In the genomic region with DNA sequence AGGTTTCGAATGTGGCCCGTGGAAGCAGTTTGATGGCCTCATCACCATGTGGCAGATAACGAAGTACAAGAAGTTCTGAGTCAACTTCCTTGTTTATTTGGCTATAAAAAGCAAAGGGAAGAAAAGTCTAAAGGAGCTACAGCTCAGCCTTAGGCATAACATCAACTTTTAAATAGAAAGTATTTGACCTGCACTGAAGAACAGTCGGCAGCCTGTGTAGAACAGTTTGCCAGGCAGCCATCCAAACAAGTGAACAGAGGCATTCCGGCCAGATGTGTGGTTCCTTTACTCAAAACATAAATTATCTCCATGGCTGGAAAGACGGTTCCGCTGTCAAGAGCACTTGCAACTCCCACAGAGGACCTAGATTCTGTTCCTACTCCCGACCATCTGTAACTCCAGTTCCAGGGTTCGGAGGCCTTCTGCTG, we compare ENCODE assay signal across 9 mouse cellular contexts.
DNase-seq lines count a peak whose midpoint lies in the region; ATAC-seq and TF ChIP-seq lines count a peak whose summit lies in the region.
"Had no signal": no experiment of that assay in that cellular context is flagged by ENCODE, and none has a peak within 500 bp of the region (broad histone marks: within the 10 kb centered on the region; RNA-seq: fewer than 3 reads in every experiment).

No protein-coding gene starts in this region.

- DNase-seq in adrenal gland, adult 2 months: peak; percentile 41
- no peak for DNase-seq in adrenal gland, postnatal 4 days (ENCODE audit: low spot score in 2 of 2)
- DNase-seq in limb, embryonic 14.5 days (ENCODE audit: low spot score): peak; percentile 70
- no peak for DNase-seq in limb, embryonic 10.5 days (ENCODE audit: low spot score)
- DNase-seq in kidney, postnatal 0 days (ENCODE audit: low spot score): peak; percentile 88
- no peak for DNase-seq in forebrain, embryonic 11.5 days (ENCODE audit: low spot score)
- no peak for DNase-seq in cerebellum, adult 9-11 months

- no peaks in the 10 kb centered on the region for H3K36me3 ChIP-seq in limb, embryonic 14.5 days (ENCODE audit: control insufficient read depth, insufficient read depth, low read length)
- no peaks in the 10 kb centered on the region for H3K36me3 ChIP-seq in limb, embryonic 10.5 days
- H3K36me3 ChIP-seq in kidney, postnatal 0 days (ENCODE audit: insufficient read depth, low read length): no peaks in the 10 kb centered on the region
- peaks cover 5% of the 10 kb centered on the region for H3K36me3 ChIP-seq in megakaryocyte, embryonic 14.5 days (replicated peaks; ENCODE audit: low read length)
- H3K36me3 ChIP-seq in forebrain, embryonic 11.5 days (ENCODE audit: control insufficient read depth, insufficient read depth, low read length): no peaks in the 10 kb centered on the region
- H3K36me3 ChIP-seq: embryonic facial prominence, embryonic 15.5 days had no signal

- WGBS in limb, embryonic 14.5 days: 40% methylated on average over 9 of the region's 9 CpGs
- WGBS in limb, embryonic 10.5 days: 74% methylated on average over 9 of the region's 9 CpGs
- 20% methylated on average over 9 of the region's 9 CpGs for WGBS in kidney, postnatal 0 days
- WGBS in forebrain, embryonic 11.5 days: 89% methylated on average over 9 of the region's 9 CpGs

- H3K4me2 ChIP-seq in limb, embryonic 14.5 days (replicated peaks; ENCODE audit: low read depth, low read length, severe bottlenecking): no peak overlapping the region
- no peak overlapping the region for H3K4me2 ChIP-seq in kidney, postnatal 0 days (ENCODE audit: low read length)
- no peak overlapping the region for H3K4me2 ChIP-seq in forebrain, embryonic 11.5 days (ENCODE audit: low read depth, low read length, severe bottlenecking)
- H3K4me2 ChIP-seq: embryonic facial prominence, embryonic 15.5 days had no signal

- H3K27ac ChIP-seq in limb, embryonic 14.5 days (replicated peaks; ENCODE audit: low read depth, low read length): no peak overlapping the region
- no peak overlapping the region for H3K27ac ChIP-seq in limb, embryonic 10.5 days
- H3K27ac ChIP-seq in kidney, postnatal 0 days: no peak overlapping the region; the same call in 1 of the 2 replicates
- H3K27ac ChIP-seq in forebrain, embryonic 11.5 days (ENCODE audit: low read depth, low read length): no peak overlapping the region
- H3K27ac ChIP-seq: embryonic facial prominence, embryonic 15.5 days had no signal

- peaks cover 25% of the 10 kb centered on the region for H3K4me1 ChIP-seq in limb, embryonic 14.5 days (ENCODE audit: control insufficient read depth, insufficient read depth, low read length)
- peaks cover 14% of the 10 kb centered on the region for H3K4me1 ChIP-seq in limb, embryonic 10.5 days
- peaks cover 8% of the 10 kb centered on the region; the same call in 1 of the 2 replicates for H3K4me1 ChIP-seq in kidney, postnatal 0 days (replicated peaks; ENCODE audit: insufficient read depth, low read length)
- peaks cover 59% of the 10 kb centered on the region for H3K4me1 ChIP-seq in megakaryocyte, embryonic 14.5 days
- no peaks in the 10 kb centered on the region for H3K4me1 ChIP-seq in forebrain, embryonic 11.5 days (replicated peaks; ENCODE audit: control insufficient read depth, insufficient read depth, low read length)

- H3K9me3 ChIP-seq in limb, embryonic 14.5 days (ENCODE audit: control insufficient read depth, low read length): no peaks in the 10 kb centered on the region
- no peaks in the 10 kb centered on the region for H3K9me3 ChIP-seq in limb, embryonic 10.5 days (replicated peaks)
- no peaks in the 10 kb centered on the region for H3K9me3 ChIP-seq in kidney, postnatal 0 days (replicated peaks; ENCODE audit: low read length)
- peaks cover 7% of the 10 kb centered on the region for H3K9me3 ChIP-seq in megakaryocyte, embryonic 14.5 days
- H3K9me3 ChIP-seq in forebrain, embryonic 11.5 days (ENCODE audit: control insufficient read depth, low read length): no peaks in the 10 kb centered on the region
- H3K9me3 ChIP-seq: embryonic facial prominence, embryonic 15.5 days had no signal

- H3K27me3 ChIP-seq in limb, embryonic 14.5 days (ENCODE audit: control insufficient read depth, insufficient read depth, low read length): no peaks in the 10 kb centered on the region
- H3K27me3 ChIP-seq in limb, embryonic 10.5 days (ENCODE audit: low read depth, poor library complexity, severe bottlenecking): no peaks in the 10 kb centered on the region
- no peaks in the 10 kb centered on the region for H3K27me3 ChIP-seq in kidney, postnatal 0 days (ENCODE audit: insufficient read depth, low read length)
- peaks cover 17% of the 10 kb centered on the region for H3K27me3 ChIP-seq in megakaryocyte, embryonic 14.5 days (replicated peaks)
- no peaks in the 10 kb centered on the region for H3K27me3 ChIP-seq in forebrain, embryonic 11.5 days (ENCODE audit: control insufficient read depth, insufficient read depth, low read length)
- H3K27me3 ChIP-seq: embryonic facial prominence, embryonic 15.5 days had no signal

- TF ChIP-seq POLR2A in limb, embryonic 14.5 days (IDR thresholded peaks at IDR 0.05; ENCODE audit: borderline replicate concordance, extremely low read depth, insufficient read depth, insufficient read length): no peak

- ATAC-seq in limb, embryonic 14.5 days (ENCODE audit: low FRiP score, low read depth): no peak
- ATAC-seq in kidney, postnatal 0 days (replicated peaks; ENCODE audit: low FRiP score, low read depth): no peak
- no peak for ATAC-seq in forebrain, embryonic 11.5 days (replicated peaks; ENCODE audit: low FRiP score)

- TF ChIP-seq CTCF in kidney, postnatal 0 days (IDR thresholded peaks at IDR 0.05; ENCODE audit: low read depth): no peak

- H3K4me3 ChIP-seq in limb, embryonic 14.5 days (replicated peaks; ENCODE audit: low read length): no peak overlapping the region
- H3K4me3 ChIP-seq in limb, embryonic 10.5 days: no peak overlapping the region
- H3K4me3 ChIP-seq in kidney, postnatal 0 days (replicated peaks; ENCODE audit: low read depth, low read length): no peak overlapping the region
- H3K4me3 ChIP-seq in megakaryocyte, embryonic 14.5 days (replicated peaks): peak overlapping the region; percentile 42
- H3K4me3 ChIP-seq in forebrain, embryonic 11.5 days (ENCODE audit: low read depth, low read length): no peak overlapping the region
- H3K4me3 ChIP-seq: embryonic facial prominence, embryonic 15.5 days had no signal

- H3K9ac ChIP-seq in limb, embryonic 14.5 days (ENCODE audit: low read depth, low read length, severe bottlenecking): no peak overlapping the region
- no peak overlapping the region for H3K9ac ChIP-seq in kidney, postnatal 0 days (ENCODE audit: low read depth, low read length)
- H3K9ac ChIP-seq in forebrain, embryonic 11.5 days (ENCODE audit: low read length): no peak overlapping the region
- H3K9ac ChIP-seq: embryonic facial prominence, embryonic 15.5 days had no signal

Comparison
In these comparisons a context has a peak if more than half of its experiments do, and no peak if none do; other contexts are left out.
1. DNase-seq: peak in adrenal gland, adult 2 months (single experiment), limb, embryonic 14.5 days (single experiment) and kidney, postnatal 0 days (single experiment); none in adrenal gland, postnatal 4 days (0 of 2), limb, embryonic 10.5 days (single experiment), forebrain, embryonic 11.5 days (single experiment) and cerebellum, adult 9-11 months (single experiment).